Mouse (Mus musculus) kidney, embryonic 16.5 days (tissue): ENCODE measurements around the gene Tsacc. TPM values are rescaled to one million over a fixed set of nuclear protein-coding genes. Genes with fewer than 3 reads are reported as not detected.

Source experiments
- ATAC-seq: fragments of 200-750 bp; cut with Nextera tagmentation; 2 replicates; pipeline ENCODE4 v1.8.0; 2017; ENCODE audit warnings: moderate TSS enrichment; ENCODE audit not compliant: low FRiP score, low TSS enrichment
- H3K27ac ChIP-seq: fragments of 300-500 bp; sonication (generic); 2 replicates; pipeline ENCODE4 v1.5.1; 2014; ENCODE audit warnings: low read length
- H3K27me3 ChIP-seq: fragments of 300-500 bp; sonication (generic); 2 replicates; pipeline ENCODE4 v1.6.1; 2014; ENCODE audit warnings: low read length, control low read depth, mixed read lengths; ENCODE audit not compliant: insufficient read depth
- H3K36me3 ChIP-seq: fragments of 300-500 bp; sonication (generic); 2 replicates; pipeline ENCODE4 v1.6.1; 2014; ENCODE audit warnings: low read length, control low read depth, mixed read lengths; ENCODE audit not compliant: insufficient read depth
- H3K4me1 ChIP-seq: fragments of 300-500 bp; sonication (generic); 2 replicates; pipeline ENCODE4 v1.6.1; 2014; ENCODE audit warnings: low read length, control low read depth, mixed read lengths; ENCODE audit not compliant: insufficient read depth
- H3K4me2 ChIP-seq: fragments of 300-500 bp; sonication (generic); replicated peaks from 2 replicates; pipeline ENCODE4 v1.6.1; 2014; ENCODE audit warnings: low read depth, low read length
- H3K4me3 ChIP-seq: fragments of 300-500 bp; sonication (generic); 2 replicates; pipeline ENCODE4 v1.5.1; 2014; ENCODE audit warnings: mild to moderate bottlenecking, low read length
- H3K9ac ChIP-seq: fragments of 300-500 bp; sonication (generic); replicated peaks from 2 replicates; pipeline ENCODE4 v1.6.1; 2014; ENCODE audit warnings: low read length
- H3K9me3 ChIP-seq: fragments of 300-500 bp; sonication (generic); 2 replicates; pipeline ENCODE4 v1.6.1; 2016; ENCODE audit warnings: low read length, control low read depth
- whole genome bisulfite sequencing: fragments of 180-500 bp; shearing (Covaris S2); extraction: QIAGEN DNeasy Blood & Tissue Kit; methylation state at CpG from one replicate; pipeline ENCODE4 v1.1.7; 2014; 5-methylcytosine and 5-hydroxymethylcytosine counted together
- polyA plus RNA-seq: library from polyadenylated mRNA; unstranded; fragments of >200 nt; fragmentation: Nextera tagmentation; extraction: Ambion mirVana; gene quantifications from 2 replicates; pipeline ENCODE4 v1.2.1, GENCODE M21; 2015

The Tsacc gene
- polyA plus RNA-seq, 1 experiment from 2014 or later = 12.3 TPM

GRCm38 (mm10) chr3:88232851-88233649 is 63.7 kb downstream of the Tsacc start:
- H3K27ac ChIP-seq = no peak overlapping the region
- 34% methylated on average over 7 of the region's 7 CpGs for WGBS
- ATAC-seq = no peak

More at GRCm38 (mm10) chr3:88232851-88233649, 63.7 kb downstream of the Tsacc start:
- H3K9me3 ChIP-seq = no peaks in the 10 kb centered on the region
- peaks cover 25% of the 10 kb centered on the region for H3K27me3 ChIP-seq
- no peak overlapping the region for H3K4me2 ChIP-seq
- no peak overlapping the region for H3K4me3 ChIP-seq
- H3K4me1 ChIP-seq = peaks cover 29% of the 10 kb centered on the region
- H3K9ac ChIP-seq = no peak overlapping the region
- no peaks in the 10 kb centered on the region for H3K36me3 ChIP-seq

Other genes starting within 250 kb of the Tsacc start
- 181 and 190 TPM in 2 replicates for gene Naxe, start 238.5 kb downstream of the Tsacc start, polyA plus RNA-seq
- not detected in 2 replicates for gene Ttc24, start 218.7 kb downstream of the Tsacc start, polyA plus RNA-seq
- 20.9 and 23.6 TPM in 2 replicates for gene Iqgap3, start 215.0 kb downstream of the Tsacc start, polyA plus RNA-seq
- 16.9 and 20.2 TPM in 2 replicates for gene Mef2d, start 154.6 kb downstream of the Tsacc start, polyA plus RNA-seq
- gene Rhbg, start 42.3 kb downstream of the Tsacc start, polyA plus RNA-seq = 11.5 and 13.5 TPM in 2 replicates
- 0.15 and 2.2 TPM in 2 replicates for gene Gm38392, start 9.8 kb downstream of the Tsacc start, polyA plus RNA-seq
- 575 and 599 TPM in 2 replicates for gene Cct3, start 117 bp upstream of the Tsacc start, polyA plus RNA-seq
- gene Glmp, start 28.0 kb upstream of the Tsacc start, polyA plus RNA-seq = 273 and 278 TPM in 2 replicates
- gene Tmem79, start 39.1 kb upstream of the Tsacc start, polyA plus RNA-seq = 7.8 and 7.9 TPM in 2 replicates
- 54.7 and 61.8 TPM in 2 replicates for gene Smg5, start 39.3 kb upstream of the Tsacc start, polyA plus RNA-seq
- 19.1 and 22.1 TPM in 2 replicates for gene Paqr6, start 67.6 kb upstream of the Tsacc start, polyA plus RNA-seq
- 0.22 and 0.71 TPM in 2 replicates for gene Bglap3, start 75.7 kb upstream of the Tsacc start, polyA plus RNA-seq
- not detected in 2 replicates for gene Bglap2, start 81.7 kb upstream of the Tsacc start, polyA plus RNA-seq
- gene Bglap, start 87.5 kb upstream of the Tsacc start, polyA plus RNA-seq = 0.56 TPM in 1 of 2 replicates, not detected in the other
- gene Pmf1, start 113.3 kb upstream of the Tsacc start, polyA plus RNA-seq = 144 and 152 TPM in 2 replicates
- gene Slc25a44, start 128.1 kb upstream of the Tsacc start, polyA plus RNA-seq = 21.7 and 22.2 TPM in 2 replicates
- 19.6 and 25.3 TPM in 2 replicates for gene Sema4a, start 164.2 kb upstream of the Tsacc start, polyA plus RNA-seq
- gene Lmna, start 213.0 kb upstream of the Tsacc start, polyA plus RNA-seq = 89.9 and 100 TPM in 2 replicates
- gene Mex3a, start 235.4 kb upstream of the Tsacc start, polyA plus RNA-seq = 18.6 and 20.7 TPM in 2 replicates